Mouse (Mus musculus): ENCODE data around the gene Tti1.

The Tti1 gene

GRCm38 (mm10) chr2:157975595-157975994 is 52.6 kb downstream of the Tti1 start:
- DNase-seq (ENCODE audit: extremely low read depth, low read depth, low spot score) = no peak

GRCm38 (mm10) chr2:157974604-157975501 is 53.4 kb downstream of the Tti1 start:
- DNase-seq (ENCODE audit: extremely low read depth, low read depth, low spot score) = no peak

GRCm38 (mm10) chr2:157970669-157971068 is 57.6 kb downstream of the Tti1 start:
- no peak for DNase-seq (ENCODE audit: extremely low read depth, low read depth, low spot score)

- DNase-seq (ENCODE audit: extremely low read depth, low read depth, low spot score) = no peak
Measured at GRCm38 (mm10) chr2:157970124-157970523, 58.1 kb downstream of the Tti1 start.

- no peak for DNase-seq (ENCODE audit: extremely low read depth, low read depth, low spot score)
Measured at GRCm38 (mm10) chr2:157967856-157968255, 60.4 kb downstream of the Tti1 start.

- no peak for DNase-seq (ENCODE audit: extremely low read depth, low read depth, low spot score)
Measured at GRCm38 (mm10) chr2:157957707-157958108, 70.5 kb downstream of the Tti1 start.

GRCm38 (mm10) chr2:157953978-157954377 is 74.3 kb downstream of the Tti1 start:
- DNase-seq (ENCODE audit: extremely low read depth, low read depth, low spot score) = no peak

- DNase-seq (ENCODE audit: extremely low read depth, low read depth, low spot score) = no peak
Measured at GRCm38 (mm10) chr2:157944156-157944893, 83.9 kb downstream of the Tti1 start.

GRCm38 (mm10) chr2:157943514-157944155 is 84.6 kb downstream of the Tti1 start:
- DNase-seq (ENCODE audit: extremely low read depth, low read depth, low spot score) = no peak

GRCm38 (mm10) chr2:157940586-157941185 is 87.5 kb downstream of the Tti1 start:
- DNase-seq (ENCODE audit: extremely low read depth, low read depth, low spot score) = no peak

GRCm38 (mm10) chr2:157936676-157937075 is 91.6 kb downstream of the Tti1 start:
- DNase-seq (ENCODE audit: extremely low read depth, low read depth, low spot score) = no peak

GRCm38 (mm10) chr2:157935444-157936171 is 92.6 kb downstream of the Tti1 start:
- DNase-seq (ENCODE audit: extremely low read depth, low read depth, low spot score) = no peak

GRCm38 (mm10) chr2:157932655-157933054 is 95.6 kb downstream of the Tti1 start:
- no peak for DNase-seq (ENCODE audit: extremely low read depth, low read depth, low spot score)
